Mouse (Mus musculus) thymus, adult 18-20 months (tissue): ENCODE measurements around the gene Prdm10.

Experiments
- DNase-seq, 2 experiments: peaks; one replicate each; pipeline ENCODE4 v3.0.0; 2022; ENCODE audit warnings: mixed read lengths in 2 of 2

Gene Prdm10

DNA sequence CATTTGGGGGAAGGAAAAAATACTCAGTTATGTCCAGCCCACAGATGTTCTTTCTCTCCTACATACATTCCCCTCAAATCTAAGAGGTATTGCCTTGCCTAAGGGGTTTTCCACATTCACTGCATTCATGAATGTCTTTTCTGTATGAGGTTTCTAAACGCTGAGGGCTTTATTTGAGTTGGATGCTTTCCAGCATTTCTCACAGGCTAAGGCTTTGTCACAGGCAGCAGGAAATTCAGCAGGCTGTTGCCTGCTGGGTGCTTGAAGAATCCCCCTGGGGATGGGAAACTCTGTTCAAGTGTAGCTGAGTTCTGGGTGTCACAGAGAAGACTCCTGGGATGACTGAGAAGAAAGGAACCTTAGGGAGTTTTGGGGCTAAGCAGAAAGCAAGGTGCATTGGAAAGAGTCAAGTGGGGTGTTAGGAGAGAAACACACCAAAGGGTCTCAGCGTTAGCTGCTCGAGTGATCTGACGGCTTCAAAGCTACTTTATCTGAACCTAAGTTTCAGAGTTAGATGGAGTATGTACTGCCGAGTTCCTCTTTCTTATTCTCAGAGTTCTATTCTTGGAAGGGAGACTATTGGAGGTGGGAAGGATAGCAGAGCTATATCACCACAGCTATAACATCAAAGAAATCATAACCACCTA lies 14.2 kb upstream of the Prdm10 start:
- no peak for DNase-seq

- DNase-seq: no peak
Measured at GRCm38 (mm10) chr9:31271221-31272015, 8.9 kb upstream of the Prdm10 start.

DNA sequence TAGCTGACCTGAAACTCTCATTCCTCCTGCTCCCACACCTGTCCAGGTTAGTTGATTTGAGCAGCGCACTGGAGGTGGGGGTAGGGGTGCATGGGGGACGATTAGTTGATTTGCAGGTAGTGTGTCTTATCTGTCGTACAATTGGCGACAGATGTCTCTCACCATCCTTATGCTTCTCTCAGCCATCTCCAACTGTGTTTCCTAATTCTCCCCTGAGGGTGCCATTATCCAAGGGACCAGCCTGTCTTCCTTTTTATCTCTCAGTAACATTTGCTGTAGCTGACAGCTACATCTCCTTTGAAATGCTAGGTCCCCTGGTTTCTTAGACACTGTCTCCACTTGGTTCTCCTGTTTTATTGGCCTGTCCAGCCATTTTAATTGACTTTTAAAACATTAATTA lies 8.2 kb upstream of the Prdm10 start:
- DNase-seq: no peak

DNA sequence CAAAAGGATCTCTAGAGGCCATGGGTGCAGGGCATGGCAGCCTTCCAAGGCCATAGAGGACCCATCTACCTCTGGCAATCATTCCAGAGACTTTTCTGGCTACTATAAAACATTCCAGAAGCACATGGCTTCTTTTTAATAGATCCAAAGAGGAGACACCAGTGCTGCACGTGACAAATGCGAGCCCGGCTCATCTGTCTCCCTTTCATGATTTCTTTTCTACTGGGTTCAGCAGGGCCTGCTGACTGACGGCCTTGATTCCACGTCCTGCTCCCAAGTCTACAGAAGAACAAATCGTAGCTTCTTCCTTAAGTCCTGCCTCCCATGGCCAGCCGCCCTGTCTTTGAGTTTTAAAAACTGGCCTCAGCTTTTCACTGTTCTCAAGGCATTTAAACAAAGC lies 1.7 kb upstream of the Prdm10 start:
- DNase-seq: no peak

GRCm38 (mm10) chr9:31279306-31279705 lies 1.0 kb upstream of the Prdm10 start:
- no peak for DNase-seq

DNA sequence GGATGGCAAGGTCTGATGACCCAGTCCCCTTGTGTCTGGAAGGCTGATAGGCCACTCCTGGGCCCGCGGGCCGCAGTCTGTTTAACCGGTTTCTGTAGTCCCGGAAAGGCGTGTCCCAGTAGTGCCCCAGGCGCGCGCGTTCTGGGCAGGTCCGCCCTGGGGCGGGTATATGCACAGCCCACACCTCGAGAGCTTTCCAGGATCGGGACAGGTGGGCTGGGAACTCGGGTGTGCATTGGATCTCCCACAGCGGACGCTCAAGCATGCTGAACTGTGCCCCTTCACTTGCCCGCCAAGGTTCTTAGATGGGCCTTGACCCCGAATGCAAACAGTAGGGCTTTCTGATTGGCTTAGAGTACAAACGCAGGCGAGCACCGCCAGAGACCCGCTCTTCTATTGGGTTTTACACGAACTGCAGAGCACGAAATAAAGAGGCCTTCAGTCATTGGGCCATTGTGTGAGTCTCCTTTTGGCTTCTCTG lies 413 bp upstream of the Prdm10 start:
- peak in 1 of 2 experiments; percentile 64 for DNase-seq

GRCm38 (mm10) chr9:31281011-31281662 lies 799 bp downstream of the Prdm10 start:
- DNase-seq: no peak

DNA sequence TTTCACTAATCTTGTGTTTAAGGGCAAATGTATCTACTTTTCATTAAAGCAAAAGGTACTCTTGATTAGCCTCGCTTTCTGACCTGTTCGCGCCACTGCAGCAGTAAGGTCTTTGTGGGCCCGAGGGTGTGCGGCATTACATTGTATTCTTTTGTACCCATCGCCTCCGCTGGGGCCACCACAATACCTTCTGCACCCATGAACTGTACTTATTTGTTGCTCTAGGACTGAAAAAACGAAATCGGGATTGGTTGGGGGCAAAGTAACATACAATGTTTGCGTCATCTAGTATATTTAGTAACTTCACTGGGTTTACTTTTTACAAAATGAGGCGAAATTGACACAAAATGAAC lies 1.3 kb downstream of the Prdm10 start:
- DNase-seq: no peak

- DNase-seq: no peak
Measured at GRCm38 (mm10) chr9:31282536-31282935, 2.2 kb downstream of the Prdm10 start.

- no peak for DNase-seq
Measured at GRCm38 (mm10) chr9:31283044-31283443, 2.7 kb downstream of the Prdm10 start.

GRCm38 (mm10) chr9:31283911-31284310 lies 3.6 kb downstream of the Prdm10 start:
- DNase-seq: no peak

DNA sequence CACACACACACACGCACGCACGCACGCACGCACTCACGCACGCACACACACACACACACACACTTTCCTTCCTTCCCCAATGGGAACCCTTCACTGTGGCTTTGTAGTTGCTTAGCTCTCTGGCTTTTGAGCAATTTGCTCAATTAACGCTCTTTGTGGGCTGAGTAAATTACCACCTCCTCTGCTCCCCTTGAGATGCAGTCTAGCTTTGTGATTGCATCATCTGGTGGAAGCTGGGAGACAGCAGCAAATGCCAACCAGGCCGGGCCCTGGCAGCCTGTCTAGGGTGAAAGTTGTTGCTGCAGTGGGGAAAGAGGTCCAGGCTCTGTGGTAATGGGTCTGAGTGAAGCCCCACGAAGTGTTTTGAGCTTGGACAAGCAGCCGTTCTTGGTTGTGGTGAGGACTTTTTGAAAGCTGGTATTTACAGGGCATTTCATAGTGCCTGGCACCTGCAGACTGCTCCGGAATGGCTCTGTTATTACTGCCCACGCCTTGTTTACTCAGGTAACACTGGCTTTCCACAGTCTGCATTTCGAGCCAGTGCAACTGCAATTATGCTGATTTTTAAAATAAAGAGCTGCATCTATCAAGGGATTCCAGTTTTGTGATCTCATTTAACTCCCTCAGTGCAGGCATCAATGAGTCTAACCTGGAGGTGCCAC lies 10.0 kb downstream of the Prdm10 start:
- no peak for DNase-seq

GRCm38 (mm10) chr9:31291978-31292377 lies 11.6 kb downstream of the Prdm10 start:
- DNase-seq: no peak

GRCm38 (mm10) chr9:31293208-31293607 lies 12.9 kb downstream of the Prdm10 start:
- DNase-seq: no peak

DNA sequence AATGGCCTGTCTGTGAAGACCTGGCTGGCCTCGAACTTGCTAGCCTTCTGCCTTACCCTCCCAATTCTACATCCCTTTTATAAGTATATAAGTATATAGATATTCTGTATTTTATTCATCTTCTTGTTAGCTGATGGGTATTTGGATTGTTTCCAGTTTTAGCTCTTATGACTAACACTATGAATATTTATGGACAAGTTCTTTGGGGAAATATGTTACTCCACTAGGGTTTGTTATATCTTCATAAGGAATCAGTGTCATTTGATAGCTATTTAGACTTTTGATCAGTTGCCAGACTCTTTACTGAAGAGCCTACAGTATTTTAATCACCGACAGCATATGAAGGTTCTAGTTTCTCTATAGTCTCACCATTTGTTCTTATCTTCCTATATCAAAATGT lies 15.0 kb downstream of the Prdm10 start:
- no peak for DNase-seq

DNA sequence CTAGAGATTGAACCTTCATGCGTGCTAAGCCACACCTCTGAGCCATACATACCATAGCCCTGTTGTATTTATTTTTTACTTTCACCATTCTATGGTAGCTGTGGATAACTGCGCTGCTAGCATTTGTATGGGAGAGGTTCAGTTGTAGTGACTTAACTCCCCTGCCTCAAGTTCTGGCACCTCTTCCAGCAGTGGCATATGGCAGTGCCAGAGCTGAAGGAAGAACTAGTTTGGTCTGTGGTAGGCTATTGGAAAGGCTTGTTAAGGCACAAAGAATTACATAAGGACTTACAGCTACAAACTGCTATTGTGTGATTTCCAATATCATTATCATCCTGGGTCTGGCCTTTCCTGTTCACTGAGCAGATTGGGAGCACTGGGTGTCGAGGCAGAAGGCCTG lies 16.0 kb downstream of the Prdm10 start:
- DNase-seq: no peak

- no peak for DNase-seq
Measured at GRCm38 (mm10) chr9:31298751-31299150, 18.4 kb downstream of the Prdm10 start.

DNA sequence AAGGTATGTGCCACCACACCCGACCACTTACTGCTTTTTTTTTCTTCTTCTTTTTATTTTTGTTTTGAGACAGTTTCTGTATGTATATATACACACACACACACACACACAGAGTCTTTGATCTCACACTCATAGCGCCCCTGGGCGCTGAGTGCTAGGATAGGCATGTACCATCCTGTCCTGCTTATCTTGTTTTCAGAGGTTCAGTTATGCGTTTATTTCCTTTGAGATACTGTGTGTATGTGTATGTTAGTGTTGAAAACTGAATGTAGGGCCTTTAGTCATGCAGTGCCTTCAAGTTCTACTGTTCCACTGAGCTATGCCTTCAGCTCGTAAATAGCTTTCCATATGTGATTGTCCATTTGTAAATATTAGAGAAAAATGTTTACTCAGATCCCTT lies 20.2 kb downstream of the Prdm10 start:
- DNase-seq: no peak

DNA sequence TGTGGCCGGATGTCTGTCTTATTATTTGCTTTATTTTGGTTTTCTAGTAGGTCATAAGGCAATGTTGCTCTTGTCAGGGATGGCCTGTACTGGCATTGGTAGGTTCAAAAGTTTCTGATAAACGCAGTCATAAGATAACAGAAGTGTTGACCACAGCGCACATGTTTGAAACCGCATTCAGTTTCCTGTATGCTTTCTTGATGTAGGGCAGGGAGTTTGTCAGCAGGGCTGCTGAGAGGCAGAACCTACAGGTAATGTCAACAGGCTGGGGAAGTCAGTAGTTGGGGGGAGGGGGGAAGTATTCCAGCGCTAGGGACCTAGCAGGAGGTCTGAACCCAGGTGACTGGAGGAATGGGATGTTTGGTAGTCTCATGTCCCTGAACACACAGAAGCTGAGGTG lies 20.8 kb downstream of the Prdm10 start:
- peak; percentile 24 to 62 for DNase-seq

GRCm38 (mm10) chr9:31301526-31302311 lies 21.4 kb downstream of the Prdm10 start:
- peak; percentile 31 to 45 for DNase-seq

- DNase-seq: no peak
Measured at GRCm38 (mm10) chr9:31304358-31304757, 24.0 kb downstream of the Prdm10 start.

DNA sequence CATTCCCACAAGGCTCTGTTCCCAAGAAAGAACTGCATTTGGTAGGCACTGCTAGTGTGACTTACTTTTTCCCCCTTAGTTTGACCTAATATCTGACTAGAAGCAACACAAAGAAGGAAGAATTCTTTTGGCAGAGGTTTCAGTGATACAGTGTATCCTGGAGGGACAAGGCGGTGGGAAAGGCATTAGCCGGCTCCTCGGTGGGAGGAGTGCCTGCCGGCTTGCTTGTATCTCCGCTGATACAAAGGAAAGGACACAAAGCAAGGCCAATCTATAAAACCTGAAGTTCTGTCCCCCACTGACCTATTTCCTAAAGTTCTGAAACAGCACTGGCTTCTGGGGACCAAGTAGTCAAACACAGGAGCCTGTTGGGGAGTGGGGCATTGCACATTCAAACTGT lies 24.8 kb downstream of the Prdm10 start:
- no peak for DNase-seq

DNA sequence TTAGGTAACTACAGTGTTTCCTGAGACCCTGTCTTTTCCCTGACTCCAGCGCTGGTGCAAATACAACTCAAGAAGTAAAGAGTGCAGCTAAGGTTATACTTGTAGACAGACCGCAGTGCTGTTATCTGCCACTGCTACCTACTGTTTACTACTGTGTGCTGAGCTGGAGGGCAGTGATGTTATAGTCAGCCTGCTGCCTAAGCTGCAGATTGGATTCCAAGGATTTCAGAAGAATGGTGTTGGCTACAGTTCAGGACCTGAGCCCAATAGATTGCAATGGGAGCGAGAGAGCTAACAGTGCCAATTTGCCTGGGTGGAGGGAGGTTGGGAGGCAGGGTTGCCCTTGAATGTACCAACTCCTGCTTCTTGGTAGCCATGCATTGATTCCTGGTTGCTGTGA lies 25.5 kb downstream of the Prdm10 start:
- DNase-seq: no peak
